Mouse (Mus musculus) cortical plate, adult 2 months (tissue): Measurements from ENCODE around the gene Hemgn.

Source experiments
- CTCF ChIP-seq: fragments of 200-500 bp; IDR thresholded peaks from 2 replicates; pipeline ENCODE4 v1.5.1; 2011; ENCODE audit warnings: mild to moderate bottlenecking, control low read depth, low read length; ENCODE audit not compliant: insufficient read depth; ENCODE audit errors: extremely low read depth
- POLR2A ChIP-seq: fragments of 200-500 bp; IDR thresholded peaks from 2 replicates; pipeline ENCODE4 v1.6.1; 2011; ENCODE audit warnings: mild to moderate bottlenecking, low read length, control low read depth; ENCODE audit not compliant: insufficient read depth; ENCODE audit errors: extremely low read depth

DNA sequence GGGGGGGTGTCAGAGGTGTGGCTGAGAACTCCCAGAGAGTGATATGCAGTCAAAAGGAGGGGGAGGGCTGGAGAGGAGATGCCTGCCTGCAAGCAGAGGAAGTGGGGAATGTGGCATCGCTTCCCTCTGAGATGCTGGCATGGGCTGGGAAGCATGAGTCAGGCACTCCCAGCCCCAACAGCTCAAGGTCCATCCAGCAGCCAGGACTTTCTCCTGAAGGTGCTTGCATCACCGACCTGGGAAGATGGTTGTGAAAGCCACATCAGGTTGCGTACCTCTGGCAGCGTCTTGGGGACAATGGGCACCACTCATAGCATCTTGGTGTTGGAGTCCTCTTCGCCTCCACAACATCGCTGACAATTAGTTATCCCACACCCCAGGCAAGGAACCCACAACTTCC lies 42.9 kb downstream of the Hemgn start:
- TF ChIP-seq POLR2A = no peak
- no peak for TF ChIP-seq CTCF
